Mouse (Mus musculus): ENCODE data around the gene Tdp1. TPM values are rescaled to one million over a fixed set of nuclear protein-coding genes. Genes with fewer than 3 reads are reported as not detected.

Tdp1 gene
- polyA plus RNA-seq, 1 experiment from 2014 or later = 69.7 TPM

- H3K4me3 ChIP-seq = no peak overlapping the region
- H3K4me1 ChIP-seq = peaks cover 3% of the 10 kb centered on the region; the same call in 1 of the 2 replicates
- 71% methylated on average over 4 of the region's 4 CpGs for WGBS
- no peaks in the 10 kb centered on the region for H3K27me3 ChIP-seq
- no peaks in the 10 kb centered on the region for H3K9me3 ChIP-seq
- H3K9ac ChIP-seq = no peak overlapping the region
- no peak for ATAC-seq (ENCODE audit: borderline replicate concordance, extremely low read depth, low FRiP score, low TSS enrichment)
- no peak overlapping the region for H3K4me2 ChIP-seq
- H3K36me3 ChIP-seq = no peaks in the 10 kb centered on the region
- H3K27ac ChIP-seq = no peak overlapping the region
These were observed 23.3 kb upstream of the Tdp1 start for GRCm38 (mm10) chr12:99860981-99861380.

DNA sequence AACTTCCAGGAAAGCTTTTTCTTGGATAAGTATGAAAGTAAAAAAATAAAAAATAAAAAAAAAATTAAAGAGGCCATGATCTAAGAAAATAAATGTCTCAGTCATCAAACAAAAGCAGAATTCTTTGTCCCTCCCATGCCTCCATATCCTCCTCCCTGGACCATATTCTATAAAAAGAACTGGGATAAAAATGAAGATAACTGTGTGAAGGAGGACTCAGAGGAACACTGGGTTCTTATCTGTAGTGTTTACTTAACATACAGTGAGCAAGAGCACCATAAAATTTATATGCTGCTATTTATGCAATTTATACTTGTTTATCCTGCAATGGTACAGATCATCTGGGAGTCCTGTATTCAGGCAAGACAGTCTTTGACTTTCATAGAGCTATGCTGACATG is 19.7 kb upstream of the Tdp1 start:
- Histone ChIP-seq H3K27ac (no peak overlapping the region), H3K4me2 (no peak overlapping the region), H3K9me3 (no peaks in the 10 kb centered on the region), H3K4me3 (no peak overlapping the region), H3K9ac (no peak overlapping the region), H3K27me3 (no peaks in the 10 kb centered on the region), H3K36me3 (no peaks in the 10 kb centered on the region), H3K4me1 (peaks cover 3% of the 10 kb centered on the region; the same call in 1 of the 2 replicates)
- no peak for ATAC-seq (ENCODE audit: borderline replicate concordance, extremely low read depth, low FRiP score, low TSS enrichment)

DNA sequence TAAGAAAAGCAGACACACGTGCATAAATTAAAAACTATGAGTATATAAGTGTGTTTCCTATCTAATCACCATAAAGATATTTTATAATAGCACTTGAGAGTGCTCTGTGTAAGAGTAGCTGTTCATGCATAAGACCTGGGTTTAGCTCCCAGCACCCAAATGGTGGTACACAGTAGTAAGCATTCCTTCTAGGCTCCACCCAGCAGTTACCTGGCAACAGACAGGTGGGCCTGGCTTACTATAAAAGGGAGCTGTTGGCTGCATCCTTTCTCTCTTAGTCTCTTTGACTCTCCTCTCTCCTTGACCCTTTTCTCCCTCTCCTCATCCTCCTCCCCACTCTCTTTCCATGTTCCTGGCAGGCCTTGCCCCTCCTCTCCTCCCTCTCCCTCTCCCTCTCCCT is 15.5 kb upstream of the Tdp1 start:
- no peak overlapping the region for H3K4me3 ChIP-seq
- H3K9me3 ChIP-seq = no peaks in the 10 kb centered on the region
- H3K4me2 ChIP-seq = no peak overlapping the region
- H3K4me1 ChIP-seq = no peaks in the 10 kb centered on the region
- H3K36me3 ChIP-seq = no peaks in the 10 kb centered on the region
- no peaks in the 10 kb centered on the region for H3K27me3 ChIP-seq
- H3K9ac ChIP-seq = no peak overlapping the region
- no peak for ATAC-seq (ENCODE audit: borderline replicate concordance, extremely low read depth, low FRiP score, low TSS enrichment)
- H3K27ac ChIP-seq = no peak overlapping the region
- WGBS = 83% methylated on average over 1 of the region's 1 CpGs

DNA sequence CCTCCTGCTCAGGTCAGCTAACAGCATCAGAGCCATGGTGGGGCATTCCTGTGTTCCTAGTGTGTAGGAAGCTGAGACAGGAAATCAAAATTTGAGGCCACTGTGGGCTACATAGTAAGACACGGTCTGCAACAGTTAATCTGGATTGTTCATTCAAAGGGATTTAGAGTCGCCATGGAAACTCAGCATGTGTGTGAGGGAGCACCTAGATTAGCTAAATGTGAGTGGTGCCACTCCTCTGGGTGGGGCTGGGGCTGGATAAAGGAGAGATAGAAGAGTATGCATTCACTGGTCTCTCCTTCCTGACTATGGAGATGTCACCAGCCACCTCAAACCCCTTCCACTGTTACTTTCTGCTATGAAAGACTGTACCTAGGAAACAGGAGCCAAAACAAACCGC is 10.9 kb upstream of the Tdp1 start:
- no peak for ATAC-seq (ENCODE audit: borderline replicate concordance, extremely low read depth, low FRiP score, low TSS enrichment)
- H3K4me2 ChIP-seq = no peak overlapping the region
- H3K4me1 ChIP-seq = no peaks in the 10 kb centered on the region
- WGBS = 53% methylated on average over 3 of the region's 3 CpGs
- H3K9me3 ChIP-seq = no peaks in the 10 kb centered on the region
- H3K36me3 ChIP-seq = no peaks in the 10 kb centered on the region
- H3K9ac ChIP-seq = no peak overlapping the region
- no peaks in the 10 kb centered on the region for H3K27me3 ChIP-seq
- H3K4me3 ChIP-seq = no peak overlapping the region
- H3K27ac ChIP-seq = no peak overlapping the region

GRCm38 (mm10) chr12:99874609-99875008 is 9.7 kb upstream of the Tdp1 start:
- WGBS = 82% methylated on average over 6 of the region's 6 CpGs
- H3K9ac ChIP-seq = no peak overlapping the region
- H3K27me3 ChIP-seq = no peaks in the 10 kb centered on the region
- H3K4me3 ChIP-seq = no peak overlapping the region
- no peaks in the 10 kb centered on the region for H3K4me1 ChIP-seq
- H3K36me3 ChIP-seq = no peaks in the 10 kb centered on the region
- H3K27ac ChIP-seq = no peak overlapping the region
- H3K9me3 ChIP-seq = no peaks in the 10 kb centered on the region
- H3K4me2 ChIP-seq = no peak overlapping the region
- ATAC-seq (ENCODE audit: borderline replicate concordance, extremely low read depth, low FRiP score, low TSS enrichment) = no peak

DNA sequence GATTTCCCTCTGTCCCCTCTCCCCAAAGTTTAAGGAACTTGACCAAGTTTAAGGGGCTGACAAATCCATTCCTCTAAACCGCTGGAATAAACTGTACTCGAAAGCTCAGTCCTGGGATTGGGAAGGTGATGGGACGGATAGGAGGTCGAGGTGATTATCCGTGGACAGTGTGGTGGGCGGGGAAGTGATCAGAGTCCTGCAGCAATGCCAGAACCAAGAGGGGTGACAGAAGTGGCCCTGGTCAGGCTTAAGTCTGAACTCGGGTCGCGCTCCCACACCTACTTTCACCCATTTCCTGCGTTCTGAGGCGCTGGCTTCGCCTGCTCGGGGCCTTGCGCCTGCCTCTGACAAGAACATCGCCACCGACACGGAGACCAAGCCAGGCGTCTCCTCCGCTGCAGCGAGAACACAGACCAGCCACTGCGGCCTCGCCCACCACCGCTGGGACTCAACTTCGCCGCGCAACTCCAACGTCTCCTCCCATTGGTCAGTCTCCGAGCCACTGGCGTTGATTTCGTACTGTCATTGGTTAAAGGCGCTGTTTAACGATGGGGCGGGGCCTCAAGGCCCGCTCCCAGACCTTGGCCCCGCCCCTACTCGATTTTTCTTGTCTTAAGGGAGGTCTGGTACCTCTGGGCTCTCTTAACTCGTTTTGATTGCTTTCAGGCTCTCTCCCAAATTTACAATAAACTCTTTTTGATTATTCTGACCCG is 1.2 kb upstream of the Tdp1 start:
- Histone ChIP-seq H3K4me1 (peaks cover 16% of the 10 kb centered on the region), H3K36me3 (no peaks in the 10 kb centered on the region), H3K27ac (peak overlapping the region; percentile 87), H3K9ac (peak overlapping the region; percentile 48), H3K9me3 (no peaks in the 10 kb centered on the region), H3K4me3 (peak overlapping the region; percentile 83), H3K27me3 (no peaks in the 10 kb centered on the region), H3K4me2 (peak overlapping the region; percentile 83)
- ATAC-seq (ENCODE audit: borderline replicate concordance, extremely low read depth, low FRiP score, low TSS enrichment) = peak; percentile 96
- WGBS = under 1% methylated on average over 38 of the region's 38 CpGs

- peak overlapping the region; percentile 83 for H3K4me3 ChIP-seq
- H3K27ac ChIP-seq = peak overlapping the region; percentile 87
- 0% methylated on average over 11 of the region's 11 CpGs for WGBS
- peak overlapping the region; percentile 83 for H3K4me2 ChIP-seq
- H3K9ac ChIP-seq = peak overlapping the region; percentile 39
- peak; percentile 6; the same call in 1 of the 2 replicates for ATAC-seq (ENCODE audit: borderline replicate concordance, extremely low read depth, low FRiP score, low TSS enrichment)
- H3K9me3 ChIP-seq = no peaks in the 10 kb centered on the region
- no peaks in the 10 kb centered on the region for H3K36me3 ChIP-seq
- H3K4me1 ChIP-seq = peaks cover 16% of the 10 kb centered on the region
- no peaks in the 10 kb centered on the region for H3K27me3 ChIP-seq
These were observed 608 bp upstream of the Tdp1 start for GRCm38 (mm10) chr12:99883713-99884105.

- H3K36me3 ChIP-seq = no peaks in the 10 kb centered on the region
- no peaks in the 10 kb centered on the region for H3K9me3 ChIP-seq
- no peak for ATAC-seq (ENCODE audit: borderline replicate concordance, extremely low read depth, low FRiP score, low TSS enrichment)
- peaks cover 16% of the 10 kb centered on the region for H3K4me1 ChIP-seq
- 27% methylated on average over 8 of the region's 8 CpGs for WGBS
- no peaks in the 10 kb centered on the region for H3K27me3 ChIP-seq
- peak overlapping the region; percentile 83 for H3K4me3 ChIP-seq
- peak overlapping the region; percentile 83 for H3K4me2 ChIP-seq
- peak overlapping the region; percentile 87; the same call in 1 of the 2 replicates for H3K27ac ChIP-seq
- H3K9ac ChIP-seq = peak overlapping the region; percentile 84
These were observed 1.1 kb downstream of the Tdp1 start for GRCm38 (mm10) chr12:99885282-99885901.

GRCm38 (mm10) chr12:99897846-99898245 is 13.5 kb downstream of the Tdp1 start:
- WGBS = 87% methylated on average over 4 of the region's 4 CpGs
- no peak overlapping the region for H3K9ac ChIP-seq
- H3K27me3 ChIP-seq = no peaks in the 10 kb centered on the region
- H3K27ac ChIP-seq = no peak overlapping the region
- no peak overlapping the region for H3K4me2 ChIP-seq
- peaks cover 38% of the 10 kb centered on the region for H3K36me3 ChIP-seq
- H3K4me3 ChIP-seq = no peak overlapping the region
- H3K9me3 ChIP-seq = no peaks in the 10 kb centered on the region
- 0 out of 2 replicates have a peak, but pooled peaks cover 5% of the 10 kb centered on the region for H3K4me1 ChIP-seq
- ATAC-seq (ENCODE audit: borderline replicate concordance, extremely low read depth, low FRiP score, low TSS enrichment) = no peak

GRCm38 (mm10) chr12:99898248-99898870 is 14.0 kb downstream of the Tdp1 start:
- 90% methylated on average over 16 of the region's 16 CpGs for WGBS
- Histone ChIP-seq H3K27ac (no peak overlapping the region), H3K4me2 (no peak overlapping the region), H3K9ac (no peak overlapping the region), H3K4me3 (no peak overlapping the region), H3K9me3 (no peaks in the 10 kb centered on the region), H3K36me3 (peaks cover 39% of the 10 kb centered on the region), H3K4me1 (0 out of 2 replicates have a peak, but pooled peaks cover 5% of the 10 kb centered on the region), H3K27me3 (no peaks in the 10 kb centered on the region)
- ATAC-seq (ENCODE audit: borderline replicate concordance, extremely low read depth, low FRiP score, low TSS enrichment) = no peak

DNA sequence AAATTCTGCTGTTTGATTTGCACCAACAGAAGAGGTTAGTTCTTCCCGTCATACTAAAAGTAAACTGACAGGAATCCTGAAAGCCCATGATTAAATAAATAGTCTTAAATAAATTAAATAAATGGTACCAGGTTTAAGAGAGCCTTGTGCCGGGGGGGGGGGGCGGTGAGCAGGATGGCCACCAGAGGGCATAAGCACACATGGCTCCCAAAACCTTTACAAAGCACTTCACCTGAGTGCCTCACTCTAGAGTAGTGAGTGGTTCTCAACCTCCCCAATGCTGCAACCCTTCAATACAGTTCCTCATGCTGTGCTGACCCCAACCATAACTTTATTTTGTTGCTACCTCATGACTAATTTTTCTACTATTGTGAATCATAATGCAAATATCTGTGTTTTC is 15.7 kb downstream of the Tdp1 start:
- Histone ChIP-seq H3K4me3 (no peak overlapping the region), H3K9ac (no peak overlapping the region), H3K36me3 (peaks cover 53% of the 10 kb centered on the region), H3K4me2 (no peak overlapping the region), H3K4me1 (0 out of 2 replicates have a peak, but pooled peaks cover 5% of the 10 kb centered on the region), H3K27me3 (no peaks in the 10 kb centered on the region), H3K27ac (no peak overlapping the region), H3K9me3 (no peaks in the 10 kb centered on the region)
- WGBS = 51% methylated on average over 1 of the region's 3 CpGs
- no peak for ATAC-seq (ENCODE audit: borderline replicate concordance, extremely low read depth, low FRiP score, low TSS enrichment)
